8 mouse cellular contexts compared by ENCODE assay signal in genomic region chr9:116375658-116376357, GRCm38 (mm10).
DNase-seq lines count a peak whose midpoint lies in the region; ATAC-seq lines count a peak whose summit lies in the region.

No protein-coding gene starts in this region.

- 0 out of 2 replicates have a peak overlapping the region, but pooled peaks have one; percentile 7 for H3K4me2 ChIP-seq in forebrain, embryonic 13.5 days

- no peaks in the 10 kb centered on the region for H3K9me3 ChIP-seq in forebrain, embryonic 13.5 days (replicated peaks)
- H3K9me3 ChIP-seq in forebrain, embryonic 10.5 days = no peaks in the 10 kb centered on the region

- no peak for DNase-seq in forebrain, embryonic 10.5 days (ENCODE audit: extremely low spot score, low spot score)
- DNase-seq in adrenal gland, postnatal 36 days = peak; percentile 93
- peak; percentile 58 to 70 for DNase-seq in frontal cortex, adult 2 months (ENCODE audit: extremely low spot score in 1 of 2, low spot score in 1 of 2)
- DNase-seq in kidney, adult 18-20 months = peak; percentile 62
- DNase-seq in left cerebral cortex, postnatal 25 days (ENCODE audit: low spot score in 2 of 2) = peak; percentile 55 to 82
- DNase-seq in monocyte, adult 2 months (ENCODE audit: low read depth in 1 of 2, low spot score in 2 of 2) = peak; percentile 55 to 66
- peak; percentile 57 to 79 for DNase-seq in urinary bladder, postnatal 4 days (ENCODE audit: low spot score in 2 of 2)

- H3K4me3 ChIP-seq in forebrain, embryonic 13.5 days = no peak overlapping the region
- H3K4me3 ChIP-seq in forebrain, embryonic 10.5 days = no peak overlapping the region

- H3K27me3 ChIP-seq in forebrain, embryonic 13.5 days = no peaks in the 10 kb centered on the region
- no peaks in the 10 kb centered on the region for H3K27me3 ChIP-seq in forebrain, embryonic 10.5 days (ENCODE audit: poor library complexity, severe bottlenecking)

- WGBS in forebrain, embryonic 13.5 days = 47% methylated on average over 12 of the region's 12 CpGs
- 90% methylated on average over 12 of the region's 12 CpGs for WGBS in forebrain, embryonic 10.5 days

- peaks cover 12% of the 10 kb centered on the region for H3K4me1 ChIP-seq in forebrain, embryonic 13.5 days
- H3K4me1 ChIP-seq in forebrain, embryonic 10.5 days = no peaks in the 10 kb centered on the region

- intact Hi-C loops in left cerebral cortex, postnatal 25 days (cut with DNase I) = no loop called here

- no peaks in the 10 kb centered on the region for H3K36me3 ChIP-seq in forebrain, embryonic 13.5 days (ENCODE audit: poor library complexity, severe bottlenecking)
- no peaks in the 10 kb centered on the region for H3K36me3 ChIP-seq in forebrain, embryonic 10.5 days (replicated peaks)

- peak overlapping the region; percentile 35; the same call in 1 of the 2 replicates for H3K27ac ChIP-seq in forebrain, embryonic 13.5 days
- no peak overlapping the region for H3K27ac ChIP-seq in forebrain, embryonic 10.5 days

- no peak overlapping the region for H3K9ac ChIP-seq in forebrain, embryonic 13.5 days

- ATAC-seq in forebrain, embryonic 13.5 days = peak; percentile 92
